Mouse (Mus musculus) granulocyte monocyte progenitor cell, adult 5-6 weeks (primary cell): ENCODE results near the gene Serinc3. TPM values are rescaled to one million over a fixed set of nuclear protein-coding genes. Genes with fewer than 3 reads are reported as not detected.

ENCODE experiments used
- total RNA-seq, 2 experiments: library from RNA; stranded (forward) in 1 of 2; stranded (reverse) in 1 of 2; fragments of 200-712, 200-1000 nt in 1 of 2; fragments of >200 nt in 1 of 2; fragmentation: Nextera tagmentation in 1 of 2; gene quantifications; 2 replicates each; pipeline ENCODE4 v1.2.3; 2014 to 2017

Serinc3 gene
- total RNA-seq, 2 experiments from 2014 or later: 503 to 505 TPM

Other genes with a start within 250 kb of the Serinc3 start
- gene Jph2, start 247.1 kb downstream of the Serinc3 start, total RNA-seq (2014; fragmentation: Nextera tagmentation): not detected in 2 replicates
- gene Jph2, start 247.1 kb downstream of the Serinc3 start, total RNA-seq (2017): not detected in 2 replicates
- gene Oser1, start 220.4 kb downstream of the Serinc3 start, total RNA-seq (2014; fragmentation: Nextera tagmentation): 76.0 and 92.9 TPM in 2 replicates
- gene Oser1, start 220.4 kb downstream of the Serinc3 start, total RNA-seq (2017): 91.0 and 101 TPM in 2 replicates
- gene Gdap1l1, start 206.7 kb downstream of the Serinc3 start, total RNA-seq (2014; fragmentation: Nextera tagmentation): not detected in 2 replicates
- gene Gdap1l1, start 206.7 kb downstream of the Serinc3 start, total RNA-seq (2017): not detected in 2 replicates
- 2.7 and 2.9 TPM in 2 replicates for gene Fitm2, start 172.5 kb downstream of the Serinc3 start, total RNA-seq (2014; fragmentation: Nextera tagmentation)
- gene Fitm2, start 172.5 kb downstream of the Serinc3 start, total RNA-seq (2017): 5.4 and 6.0 TPM in 2 replicates
- gene R3hdml, start 152.8 kb downstream of the Serinc3 start, total RNA-seq (2014; fragmentation: Nextera tagmentation): not detected in 2 replicates
- not detected in 2 replicates for gene R3hdml, start 152.8 kb downstream of the Serinc3 start, total RNA-seq (2017)
- 0.37 and 1.6 TPM in 2 replicates for gene Hnf4a, start 138.3 kb downstream of the Serinc3 start, total RNA-seq (2014; fragmentation: Nextera tagmentation)
- 0.15 and 0.30 TPM in 2 replicates for gene Hnf4a, start 138.3 kb downstream of the Serinc3 start, total RNA-seq (2017)
- gene Ttpal, start 42.8 kb downstream of the Serinc3 start, total RNA-seq (2014; fragmentation: Nextera tagmentation): 21.1 and 21.8 TPM in 2 replicates
- gene Ttpal, start 42.8 kb downstream of the Serinc3 start, total RNA-seq (2017): 12.7 and 13.3 TPM in 2 replicates
- gene Pkig, start 13.3 kb upstream of the Serinc3 start, total RNA-seq (2014; fragmentation: Nextera tagmentation): 89.1 and 89.4 TPM in 2 replicates
- 52.2 and 65.1 TPM in 2 replicates for gene Pkig, start 13.3 kb upstream of the Serinc3 start, total RNA-seq (2017)
- 14.7 and 22.8 TPM in 2 replicates for gene Ada, start 105.1 kb upstream of the Serinc3 start, total RNA-seq (2014; fragmentation: Nextera tagmentation)
- 17.0 and 19.3 TPM in 2 replicates for gene Ada, start 105.1 kb upstream of the Serinc3 start, total RNA-seq (2017)
- not detected in 2 replicates for gene Ccn5, start 175.7 kb upstream of the Serinc3 start, total RNA-seq (2014; fragmentation: Nextera tagmentation)
- gene Ccn5, start 175.7 kb upstream of the Serinc3 start, total RNA-seq (2017): not detected in 2 replicates
- gene Kcnk15, start 208.5 kb upstream of the Serinc3 start, total RNA-seq (2014; fragmentation: Nextera tagmentation): not detected in 2 replicates
- gene Kcnk15, start 208.5 kb upstream of the Serinc3 start, total RNA-seq (2017): not detected in 2 replicates